Mouse (Mus musculus) cerebellum, adult 9-11 months (tissue): ENCODE data around the gene Gng12.

ENCODE experiments used
- DNase-seq: peaks from one replicate; pipeline ENCODE4 v3.0.0; 2022

Gng12 gene

DNA sequence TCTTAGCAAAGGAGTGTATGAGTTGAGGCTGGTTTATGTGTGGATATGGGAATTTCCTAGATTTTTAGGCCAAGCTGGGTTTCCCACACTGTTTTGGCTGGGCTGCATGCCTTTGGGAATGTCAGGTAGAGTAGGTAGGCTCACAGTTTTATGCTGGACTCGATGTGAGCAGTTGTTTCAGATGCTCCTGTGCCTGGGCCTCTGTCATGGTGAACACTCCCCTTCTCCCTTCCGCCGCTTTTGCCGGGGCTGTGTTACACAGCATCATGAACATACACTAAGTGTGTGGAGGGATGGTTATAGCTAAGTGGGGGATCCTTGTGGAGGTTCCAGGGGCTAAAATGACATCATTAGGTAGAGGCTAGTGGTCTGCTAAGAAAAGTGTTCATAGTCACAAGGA, 24.6 kb downstream of the Gng12 start:
- no peak for DNase-seq

- DNase-seq = no peak
Measured at GRCm38 (mm10) chr6:66921755-66922154, 25.6 kb downstream of the Gng12 start.

- DNase-seq = no peak
Measured at GRCm38 (mm10) chr6:66922501-66922900, 26.3 kb downstream of the Gng12 start.

- DNase-seq = no peak
Measured at GRCm38 (mm10) chr6:66923851-66924250, 27.7 kb downstream of the Gng12 start.

- no peak for DNase-seq
Measured at GRCm38 (mm10) chr6:66924315-66924965, 28.2 kb downstream of the Gng12 start.

- no peak for DNase-seq
Measured at GRCm38 (mm10) chr6:66926269-66926668, 30.1 kb downstream of the Gng12 start.

DNA sequence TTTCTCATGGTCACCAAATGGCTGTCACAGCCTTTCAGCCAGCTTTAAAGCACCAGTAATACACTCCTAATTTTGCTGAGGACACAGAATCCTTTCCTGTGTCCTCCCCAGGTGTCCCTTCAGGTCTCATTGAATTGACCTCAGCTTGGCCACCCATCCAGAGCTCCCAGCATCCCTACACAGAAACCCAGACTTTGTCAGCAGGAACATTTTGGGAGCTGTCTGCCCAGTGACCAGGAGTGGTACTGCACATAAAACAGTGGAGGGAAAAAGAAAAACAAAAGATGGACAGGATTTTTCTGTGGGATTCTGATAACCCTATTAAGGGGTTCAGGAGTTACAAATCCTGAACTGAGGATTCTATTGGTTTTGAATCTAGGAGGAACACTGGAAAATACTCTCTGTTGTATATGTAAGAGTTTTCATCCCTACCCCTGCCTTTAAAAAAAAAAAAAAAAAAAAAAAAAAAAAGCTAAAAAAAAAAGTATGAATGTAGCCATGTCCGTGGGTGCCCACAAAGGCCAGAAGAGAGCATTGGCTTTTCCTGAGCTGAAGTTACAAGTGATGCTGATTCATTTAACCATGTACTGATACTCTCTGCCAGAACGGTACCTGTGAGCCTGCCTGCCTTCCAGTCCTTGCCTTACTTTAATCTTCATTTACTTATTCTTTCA, 32.9 kb downstream of the Gng12 start:
- DNase-seq = no peak

DNA sequence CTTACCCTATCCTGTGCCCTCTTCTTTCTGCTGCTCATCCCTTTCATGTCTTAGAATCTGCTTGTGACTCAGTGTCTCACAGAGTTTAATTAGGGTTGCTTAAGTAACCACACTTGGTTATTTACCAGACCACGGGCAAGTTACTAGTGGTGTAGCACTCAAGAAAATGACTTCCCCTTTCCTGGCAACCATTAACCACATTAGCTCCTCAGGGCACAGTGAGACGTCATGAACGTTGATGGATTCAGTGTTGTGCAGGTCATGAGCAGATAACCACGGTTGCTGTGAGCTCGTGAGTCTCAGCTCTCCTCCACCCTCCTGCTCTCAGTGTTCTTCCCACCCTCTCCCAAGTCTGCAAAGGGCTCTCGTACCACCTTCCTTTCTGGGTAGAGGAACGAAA, 33.5 kb downstream of the Gng12 start:
- DNase-seq = no peak

GRCm38 (mm10) chr6:66932206-66932819, 36.1 kb downstream of the Gng12 start:
- no peak for DNase-seq

DNA sequence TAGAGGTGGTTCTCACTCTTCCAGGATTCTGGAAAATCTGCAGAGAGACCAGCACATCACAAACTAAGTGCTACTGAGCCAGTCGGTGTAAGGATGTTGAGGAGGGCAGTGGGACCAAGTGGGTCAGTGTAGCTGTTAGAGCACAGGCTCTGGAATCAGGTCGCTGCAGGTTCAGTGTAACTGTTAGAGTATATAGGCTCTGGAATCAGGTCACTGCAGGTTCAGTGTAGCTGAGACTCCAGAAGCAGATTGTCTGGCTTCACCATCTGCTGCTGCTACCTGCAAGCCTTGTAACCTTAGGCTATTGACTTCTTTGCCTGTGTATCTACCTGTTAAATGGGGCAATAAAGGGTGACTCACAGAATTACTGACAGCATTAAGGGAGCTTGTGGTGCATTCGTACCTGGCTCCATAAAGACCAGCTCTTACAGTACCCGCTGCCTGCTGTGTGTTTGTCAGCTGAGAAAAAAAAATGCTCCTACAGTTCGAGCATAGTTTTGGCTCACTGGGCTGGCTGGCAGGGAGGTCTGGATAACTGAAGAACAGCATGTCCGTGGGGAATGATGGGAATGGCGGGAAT, 44.5 kb downstream of the Gng12 start:
- peak; percentile 31 for DNase-seq

DNA sequence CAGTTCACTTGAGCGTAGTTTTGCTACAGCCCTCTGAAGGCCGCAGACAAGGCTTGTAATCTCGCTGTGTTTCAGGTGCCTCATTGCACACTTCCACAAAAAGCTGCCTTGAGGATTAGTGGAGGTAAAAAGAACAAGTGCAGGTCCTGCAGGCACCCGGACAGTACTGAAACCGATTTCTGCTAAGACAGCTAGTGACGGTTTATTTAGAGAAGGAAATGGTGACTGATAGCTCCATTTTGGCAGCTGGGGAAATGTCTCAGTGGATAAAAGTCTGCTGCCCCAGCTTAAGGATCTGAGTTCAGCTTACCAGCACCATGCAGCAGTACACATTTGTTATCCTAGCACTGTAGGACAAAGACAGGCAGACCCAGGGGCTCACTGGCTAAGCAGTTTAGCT, 45.6 kb downstream of the Gng12 start:
- no peak for DNase-seq

DNA sequence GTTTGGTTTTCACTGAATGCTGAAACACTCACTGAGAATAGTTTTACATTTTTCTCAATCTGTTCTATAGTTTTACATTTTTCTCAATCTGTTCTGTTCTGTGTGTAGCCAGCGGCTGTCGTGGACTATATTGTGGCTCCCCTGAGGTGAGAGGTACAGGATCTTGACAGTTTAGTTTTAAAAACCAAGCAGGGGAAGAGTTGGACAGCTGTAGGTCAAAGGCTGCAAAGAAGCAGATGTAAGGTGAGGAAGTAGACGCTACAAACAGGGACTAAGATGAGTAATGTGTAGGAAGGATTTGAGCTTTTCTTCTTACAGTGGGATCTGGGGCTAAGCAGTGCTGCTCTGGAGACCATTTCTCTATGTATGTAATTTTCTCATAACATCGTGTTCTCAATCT, 46.6 kb downstream of the Gng12 start:
- DNase-seq = no peak

- no peak for DNase-seq
Measured at GRCm38 (mm10) chr6:66943367-66944189, 47.4 kb downstream of the Gng12 start.

- no peak for DNase-seq
Measured at GRCm38 (mm10) chr6:66944190-66945003, 48.2 kb downstream of the Gng12 start.

GRCm38 (mm10) chr6:66945004-66945356, 48.8 kb downstream of the Gng12 start:
- no peak for DNase-seq

DNA sequence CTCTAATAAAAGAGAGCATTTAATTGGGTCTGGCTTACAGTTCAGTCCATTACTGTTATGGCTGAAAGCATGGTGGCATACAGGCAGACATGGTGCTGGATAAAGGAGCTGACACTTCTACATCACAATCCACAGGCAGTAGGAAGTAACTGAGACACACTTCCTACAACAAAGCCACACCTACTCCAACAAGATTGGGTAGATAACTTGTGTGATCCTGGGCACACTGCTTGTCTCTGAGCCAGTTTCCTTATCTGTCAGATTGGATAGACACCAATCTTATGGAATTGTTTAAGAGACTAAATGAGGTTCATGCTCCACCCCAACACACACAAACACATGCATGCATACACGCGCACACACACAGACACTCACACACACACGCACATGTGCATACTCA, 51.9 kb downstream of the Gng12 start:
- no peak for DNase-seq

GRCm38 (mm10) chr6:66948848-66949247, 52.7 kb downstream of the Gng12 start:
- no peak for DNase-seq

DNA sequence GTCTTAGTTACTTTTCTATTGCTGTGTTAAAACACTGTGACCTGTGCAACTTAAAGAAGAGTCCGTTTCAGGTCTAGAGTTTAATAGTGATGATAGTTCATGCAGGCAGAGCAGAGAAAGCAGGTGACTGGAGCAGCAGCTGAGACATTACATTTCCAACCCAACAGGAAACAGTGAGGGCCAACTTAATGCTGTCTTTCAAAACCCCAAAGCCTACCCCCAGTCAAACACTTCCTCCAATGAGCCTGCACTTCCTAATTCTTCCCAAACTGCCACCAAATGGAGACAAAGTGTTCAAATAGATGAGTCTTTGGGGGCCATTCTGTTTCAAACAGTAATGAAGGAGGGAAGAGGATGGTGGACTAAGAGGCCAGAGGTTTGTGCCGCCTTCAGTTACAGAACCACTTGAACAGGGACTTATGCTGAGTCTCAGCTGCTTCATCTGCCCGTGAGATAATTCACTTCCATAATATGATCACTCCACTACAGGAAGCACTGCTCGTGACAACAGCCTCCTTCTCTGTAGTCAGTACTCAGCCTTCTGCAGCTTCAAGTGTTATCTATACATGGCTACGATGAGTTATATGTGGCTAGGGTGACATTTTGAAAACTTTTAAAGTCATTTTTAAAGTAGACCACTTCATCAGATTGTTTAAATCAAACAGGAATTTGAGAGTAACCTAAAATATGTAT, 55.7 kb downstream of the Gng12 start:
- DNase-seq = no peak

- no peak for DNase-seq
Measured at GRCm38 (mm10) chr6:66953951-66954519, 57.8 kb downstream of the Gng12 start.

DNA sequence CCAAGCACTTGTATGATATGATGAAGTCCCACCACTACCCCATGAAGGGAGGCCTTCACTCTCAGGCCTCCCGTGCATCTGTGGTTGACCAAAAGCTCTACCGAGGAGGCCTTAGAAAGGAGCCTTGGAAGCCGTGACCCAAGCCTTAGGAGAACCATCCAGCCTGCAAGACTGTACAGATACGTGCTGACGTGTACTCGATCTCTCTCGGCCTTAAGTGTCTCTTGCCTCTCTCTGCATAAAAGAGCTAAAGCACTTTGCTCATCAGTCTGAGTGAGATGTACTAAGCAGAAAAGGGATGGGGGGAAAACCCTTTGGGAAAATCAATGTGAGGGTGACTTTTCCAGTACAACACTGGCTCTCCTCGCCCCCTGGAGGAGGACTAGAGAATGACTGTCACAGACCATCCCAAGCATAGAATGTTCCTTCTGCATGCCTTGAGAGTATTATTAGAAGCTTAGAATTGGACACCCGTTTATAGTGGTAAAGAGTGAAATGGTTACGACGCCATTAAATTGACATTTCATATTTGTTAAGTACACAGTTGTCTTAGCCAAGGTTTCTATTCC, 59.0 kb downstream of the Gng12 start:
- DNase-seq = no peak
